Mouse (Mus musculus): ENCODE results near the gene Mboat2. TPM values are rescaled to one million over a fixed set of nuclear protein-coding genes. Genes with fewer than 3 reads are reported as not detected.

Mboat2 gene
- polyA plus RNA-seq (2014; fragmentation: Illumina TruSeq; extraction: RNeasy Lipid Tissue Mini Kit (QIAGEN cat#74804); ENCODE audit: low read depth, low replicate concordance) = 15.9 TPM

GRCm38 (mm10) chr12:24830766-24831152, at the start of gene Mboat2:
TSS of gene Mboat2 (plus strand) at chr12:24830879.

GRCm38 (mm10) chr12:24974446-24975114, 143.9 kb downstream of the Mboat2 start, which contains the start of gene Kidins220:
TSS of gene Kidins220 (plus strand) at chr12:24974925.

Other genes starting within 250 kb of the Mboat2 start
- gene Klf11, start 179.6 kb upstream of the Mboat2 start, polyA plus RNA-seq (2014; fragmentation: Illumina TruSeq; extraction: RNeasy Lipid Tissue Mini Kit (QIAGEN cat#74804); ENCODE audit: low read depth, low replicate concordance) = 12.7 TPM
- 1.3 TPM for gene Cys1, start 149.1 kb upstream of the Mboat2 start, polyA plus RNA-seq (2014; fragmentation: Illumina TruSeq; extraction: RNeasy Lipid Tissue Mini Kit (QIAGEN cat#74804); ENCODE audit: low read depth, low replicate concordance)
- gene Rrm2, start 122.6 kb upstream of the Mboat2 start, polyA plus RNA-seq (2014; fragmentation: Illumina TruSeq; extraction: RNeasy Lipid Tissue Mini Kit (QIAGEN cat#74804); ENCODE audit: low read depth, low replicate concordance) = 14.3 TPM
- 94.4 TPM for gene Kidins220, start 144.0 kb downstream of the Mboat2 start, polyA plus RNA-seq (2014; fragmentation: Illumina TruSeq; extraction: RNeasy Lipid Tissue Mini Kit (QIAGEN cat#74804); ENCODE audit: low read depth, low replicate concordance)

All from adrenal gland, adult 10 weeks (tissue).